Mouse (Mus musculus) retina, embryonic 14.5 days (tissue): ENCODE data around the gene Il1r1.

Experiments
- DNase-seq: peaks from one replicate; pipeline ENCODE4 v3.0.0-alpha.2; 2015; ENCODE audit warnings: low spot score

Gene Il1r1

DNA sequence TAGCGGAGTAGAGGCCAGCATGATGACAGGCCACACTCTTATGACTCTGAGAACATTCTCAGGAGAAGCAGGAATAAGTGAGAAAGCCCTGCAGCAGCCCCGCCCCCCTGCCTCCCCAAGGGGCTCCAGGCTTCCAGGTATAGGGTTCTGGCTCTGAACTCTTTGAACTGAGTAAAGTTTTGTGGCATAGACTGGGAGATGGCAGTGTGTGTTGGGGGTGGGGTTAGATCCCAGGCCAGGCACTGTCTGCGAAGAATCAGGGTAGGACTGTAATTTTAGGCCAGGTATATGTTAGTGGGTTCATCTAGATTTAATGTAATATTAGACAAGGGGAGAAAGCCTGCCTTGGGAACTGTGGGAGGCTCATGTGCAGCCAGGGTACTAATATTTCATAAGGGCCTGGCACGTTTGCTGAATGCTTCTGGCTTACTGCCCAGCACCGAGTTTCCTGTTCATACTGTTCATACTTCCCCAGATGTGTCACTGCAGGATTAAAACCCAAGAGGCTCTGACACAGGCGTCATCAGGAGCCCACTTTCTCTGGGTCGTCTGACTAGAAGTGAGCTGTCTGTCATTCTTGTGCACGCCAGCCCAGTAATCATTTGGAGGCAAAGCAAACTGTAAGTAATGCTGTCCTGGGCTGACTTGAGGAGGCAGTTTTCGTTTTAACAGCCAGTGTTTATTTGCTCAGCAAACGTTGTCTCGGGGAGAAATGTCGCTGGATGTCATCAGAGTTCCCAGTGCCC lies at the start of gene Il1r1:
Gene Il1r1, plus strand, starts transcription at position 542 of the 746 bp plus-strand sequence.
- DNase-seq = no peak

DNA sequence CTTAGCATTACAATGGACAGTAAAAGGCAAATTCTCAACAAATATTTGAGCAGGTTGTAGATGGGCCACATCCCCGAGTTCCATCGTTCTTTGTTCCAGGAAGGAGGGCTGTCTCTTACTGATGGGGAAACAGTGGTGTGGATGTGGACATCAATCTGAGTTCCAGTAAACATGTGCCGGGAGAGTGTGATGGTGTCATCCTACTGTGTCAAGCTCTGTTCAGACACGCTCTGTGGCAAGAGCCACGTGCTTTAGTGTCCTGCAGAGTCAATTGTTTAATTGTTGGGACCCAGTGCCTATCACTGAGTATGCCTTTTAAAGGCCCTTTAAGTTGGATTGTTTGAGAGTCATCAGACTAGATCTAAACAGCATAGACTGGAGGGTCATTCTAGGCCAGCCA lies 49.8 kb upstream of the Il1r1 start:
- no peak for DNase-seq

DNA sequence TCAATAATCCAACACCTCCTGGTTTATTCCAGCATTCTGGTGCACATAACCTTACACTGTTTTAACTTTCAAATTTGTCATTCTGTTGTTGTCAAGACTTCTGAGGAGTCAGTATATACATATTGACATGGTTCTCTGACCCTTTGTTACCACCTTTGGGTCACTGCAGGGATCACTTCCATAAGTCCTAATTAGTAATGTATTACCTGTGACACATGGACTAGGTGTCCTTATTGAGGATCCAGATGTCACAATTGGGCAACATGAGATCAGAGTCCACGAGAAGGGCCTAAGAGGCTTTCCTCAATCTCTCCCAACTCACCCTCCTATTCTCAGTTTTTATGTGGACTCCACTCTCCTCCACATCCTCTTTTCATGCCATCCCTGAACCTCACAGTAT lies 49.1 kb upstream of the Il1r1 start:
- no peak for DNase-seq

DNA sequence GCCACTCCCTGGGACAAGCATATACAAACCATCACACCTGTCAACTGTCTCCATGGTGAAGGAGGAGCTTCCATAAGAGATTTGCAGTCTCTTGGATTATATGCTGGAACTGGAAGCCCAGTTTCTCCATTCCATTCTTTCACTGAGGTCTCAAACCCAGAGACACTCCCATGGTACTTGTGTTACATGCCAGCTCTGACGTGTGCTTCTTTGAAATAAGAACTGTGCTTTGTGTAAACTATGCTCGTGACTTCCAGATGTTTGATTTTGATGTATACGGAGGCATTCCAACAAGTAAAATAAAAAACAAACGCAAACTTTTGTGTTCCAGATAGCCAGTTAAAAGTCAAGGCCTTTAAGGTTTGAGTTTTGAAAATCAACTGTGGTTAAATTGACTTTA lies 45.8 kb upstream of the Il1r1 start:
- no peak for DNase-seq

DNA sequence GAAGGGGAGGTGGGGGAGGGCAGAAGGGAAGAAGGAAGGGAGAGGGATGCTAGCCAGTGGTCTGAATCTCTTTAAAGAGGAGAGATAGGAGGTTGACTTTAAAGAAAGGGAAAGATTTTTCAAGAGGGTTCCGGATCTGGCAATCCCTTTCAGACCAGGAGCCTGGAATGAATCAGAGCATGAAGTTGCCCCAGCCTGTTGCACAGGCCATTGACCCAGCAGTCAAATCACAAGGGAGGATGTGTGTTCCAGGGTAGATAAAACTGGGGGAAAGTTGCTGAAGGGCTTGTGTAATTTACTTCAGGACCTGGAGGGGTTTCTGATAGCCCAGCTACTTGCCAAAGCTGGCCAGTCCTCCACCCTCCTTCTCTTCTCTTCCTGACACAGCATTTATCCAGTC lies 45.4 kb upstream of the Il1r1 start:
- DNase-seq = no peak

DNA sequence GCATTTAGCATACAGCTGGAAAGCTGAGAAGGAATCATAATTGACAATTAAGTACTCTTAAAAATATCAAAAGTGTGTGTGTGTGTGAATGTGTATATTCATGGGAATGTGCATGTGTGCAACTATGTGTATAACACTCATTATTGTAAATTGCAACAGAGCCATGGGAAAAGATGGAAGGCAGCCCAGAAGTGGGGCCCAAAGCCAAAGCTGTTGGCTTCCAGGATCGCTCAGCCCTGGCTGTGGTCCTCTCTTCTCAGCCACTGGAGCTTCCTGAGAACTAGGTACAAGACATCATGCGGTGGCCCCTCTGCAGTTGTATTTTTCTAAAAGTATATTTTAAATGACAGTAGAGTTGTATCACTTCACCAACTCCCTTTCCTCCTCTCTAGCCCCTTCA lies 44.0 kb upstream of the Il1r1 start:
- no peak for DNase-seq

DNA sequence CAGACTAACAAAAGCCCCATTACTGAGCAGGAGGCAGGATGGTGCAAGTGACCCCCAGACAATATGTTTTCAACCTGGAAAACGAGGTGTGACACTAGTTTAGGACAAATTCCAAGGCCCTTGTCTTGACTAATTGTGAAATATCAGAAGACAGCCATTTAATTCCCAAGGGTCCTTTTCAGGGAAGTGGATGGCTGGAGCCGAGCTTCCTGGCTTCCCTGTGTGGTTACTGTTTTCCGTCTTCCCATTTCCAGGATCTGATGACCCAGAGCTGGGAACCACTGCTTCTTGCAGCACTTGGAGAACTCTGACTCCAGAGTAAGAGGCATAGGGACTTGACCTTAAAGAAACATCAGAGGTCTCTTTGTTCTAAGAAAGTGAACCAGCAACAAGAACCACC lies 43.2 kb upstream of the Il1r1 start:
- DNase-seq = no peak

DNA sequence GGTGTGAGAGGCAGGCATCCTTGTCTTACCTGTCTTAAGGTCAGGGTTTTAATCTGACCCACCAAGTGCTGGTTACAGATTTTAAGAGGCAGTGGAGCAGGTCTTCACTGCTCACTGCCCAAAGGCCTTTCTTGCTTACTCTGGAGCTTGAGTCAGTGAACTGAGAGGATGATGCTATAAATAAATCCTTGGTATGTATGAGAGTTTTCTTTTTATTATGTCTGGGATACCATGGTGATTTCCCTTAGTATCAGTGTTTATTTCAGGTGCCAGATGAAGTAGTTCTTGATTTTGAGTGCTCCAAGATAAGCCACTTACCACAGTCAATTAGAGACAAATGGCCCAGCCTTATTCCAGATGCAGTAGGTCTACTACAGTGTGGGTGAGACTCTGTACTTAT lies 41.5 kb upstream of the Il1r1 start:
- no peak for DNase-seq

DNA sequence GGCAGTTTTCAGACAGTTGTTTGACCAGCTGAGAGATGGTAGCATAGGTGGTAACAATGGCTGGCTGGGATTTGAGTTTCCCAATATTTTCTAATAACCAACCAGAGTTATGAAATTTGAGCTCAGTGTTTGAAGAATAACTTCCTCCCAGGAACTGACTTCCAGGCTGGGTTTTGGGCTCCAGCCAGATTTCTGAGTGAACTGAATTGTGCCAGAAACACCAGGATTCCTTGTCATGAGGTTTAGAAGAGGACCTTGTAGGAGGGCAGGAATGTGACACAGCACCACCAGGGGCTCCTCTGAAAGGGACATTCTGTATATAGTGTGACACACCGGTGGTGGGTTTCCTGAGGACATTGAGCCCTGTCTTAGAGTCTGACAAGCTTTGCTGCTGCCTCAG lies 36.9 kb upstream of the Il1r1 start:
- no peak for DNase-seq

DNA sequence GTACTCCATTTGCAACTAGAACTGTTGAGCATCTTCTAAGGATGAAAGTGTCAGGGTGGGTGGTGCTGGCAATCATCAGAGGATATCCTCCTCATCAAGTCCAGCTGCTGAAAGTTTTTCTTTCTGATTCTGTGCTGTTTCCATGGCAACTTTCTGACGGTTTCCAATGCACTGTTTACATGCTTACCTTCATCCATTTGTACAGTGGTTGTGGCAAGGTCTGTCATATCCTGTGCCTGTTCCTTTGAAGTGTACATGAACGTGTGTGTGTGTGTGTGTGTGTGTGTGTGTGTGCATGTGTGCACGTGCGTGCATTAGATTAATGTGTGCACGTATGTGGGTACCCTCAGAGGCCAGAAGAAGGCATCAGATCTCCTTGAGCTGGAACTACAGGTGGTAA lies 34.9 kb upstream of the Il1r1 start:
- no peak for DNase-seq

DNA sequence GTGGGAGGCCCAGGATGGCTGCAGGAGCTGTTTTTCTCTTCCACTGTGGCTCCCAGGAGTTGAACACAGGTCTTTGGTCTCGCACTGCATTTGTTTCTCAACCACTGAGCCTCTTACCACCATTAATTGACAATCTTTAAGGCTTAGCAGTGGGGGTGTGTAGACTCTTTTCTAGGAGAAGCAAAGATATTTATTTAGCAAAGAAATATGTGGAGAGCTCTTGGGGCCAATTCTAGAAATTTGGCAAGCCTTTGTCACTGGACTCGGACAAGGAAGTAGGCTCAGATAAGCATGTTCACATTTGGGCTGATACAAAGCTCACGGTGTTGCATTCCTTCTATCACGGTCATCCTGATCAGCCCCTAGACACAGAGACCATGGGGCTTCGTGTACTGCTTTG lies 34.0 kb upstream of the Il1r1 start:
- DNase-seq = no peak

DNA sequence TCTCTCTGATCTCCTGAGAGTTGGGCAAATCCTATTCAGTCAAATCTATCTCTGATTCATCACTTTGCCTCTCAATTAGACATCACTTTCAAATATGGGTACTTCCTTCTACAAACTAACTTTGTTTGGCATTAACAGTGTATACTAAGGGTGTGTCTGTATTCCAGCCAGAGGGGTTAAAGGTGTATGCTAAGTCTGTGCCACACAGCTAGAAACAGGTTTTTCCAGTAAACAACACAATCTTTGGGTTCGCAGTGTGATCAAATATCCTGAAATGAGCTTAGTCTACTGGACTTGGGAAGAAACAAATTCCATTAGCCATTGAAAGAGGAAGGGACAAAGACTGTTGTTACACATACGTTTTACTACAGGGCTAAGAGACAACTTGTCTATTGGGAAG lies 30.6 kb upstream of the Il1r1 start:
- no peak for DNase-seq

DNA sequence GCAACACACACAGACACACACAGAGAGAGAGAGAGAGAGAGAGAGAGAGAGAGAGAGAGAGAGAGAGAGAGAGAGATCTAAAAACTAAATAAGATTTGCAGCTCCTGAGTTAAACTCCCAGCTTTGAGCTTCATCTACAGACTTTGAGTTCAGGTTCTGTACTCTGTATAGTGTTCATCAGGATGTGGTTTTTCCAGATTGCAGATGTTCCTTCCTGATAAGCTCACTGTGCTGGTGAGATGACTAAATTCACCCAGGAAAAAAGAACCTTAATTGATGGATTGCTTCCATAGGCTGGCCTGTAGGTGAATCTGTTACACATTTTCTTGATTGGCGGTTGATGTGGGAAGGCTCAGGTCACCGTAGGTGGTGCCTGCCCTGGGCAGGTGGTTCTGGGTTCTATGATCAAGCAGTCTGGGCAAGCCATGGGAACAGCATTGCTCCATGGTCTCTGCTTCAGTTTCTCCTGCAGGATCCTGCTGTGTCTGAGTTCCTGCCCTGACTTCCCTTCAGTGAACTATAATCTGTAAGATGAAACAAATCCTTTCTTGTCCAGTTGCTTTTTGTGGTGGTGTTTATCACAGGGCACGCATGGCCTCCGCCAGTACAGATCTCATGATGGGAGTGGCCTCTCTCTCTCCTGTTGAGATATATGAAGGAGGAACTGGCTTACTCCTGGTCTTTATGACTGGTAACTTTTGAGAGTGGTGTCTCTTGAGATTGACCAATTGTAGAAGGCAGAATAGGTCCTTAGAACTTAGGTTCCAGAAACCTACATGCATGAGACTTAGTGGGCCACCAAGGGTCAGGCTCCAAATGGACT lies 11.3 kb upstream of the Il1r1 start:
- no peak for DNase-seq

DNA sequence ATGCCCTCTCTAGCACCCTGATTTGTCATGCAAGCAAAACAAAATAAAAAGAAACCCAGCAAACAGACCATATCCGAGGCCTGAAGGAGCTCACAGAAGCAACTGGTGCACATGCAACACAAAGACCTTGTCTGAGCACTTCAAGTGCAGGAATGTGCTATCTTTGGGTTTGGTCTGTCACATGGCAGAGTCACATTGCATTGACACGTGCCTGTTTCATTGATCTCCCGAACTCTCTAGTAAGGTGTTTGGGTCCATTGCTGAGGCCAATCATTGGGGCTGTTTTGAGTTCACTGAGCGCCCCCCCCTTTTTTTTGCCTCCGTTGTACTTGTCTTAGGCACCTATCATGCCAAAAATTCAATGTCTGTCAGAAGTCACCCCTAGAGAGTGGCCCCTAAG lies 7.4 kb upstream of the Il1r1 start:
- DNase-seq = no peak

DNA sequence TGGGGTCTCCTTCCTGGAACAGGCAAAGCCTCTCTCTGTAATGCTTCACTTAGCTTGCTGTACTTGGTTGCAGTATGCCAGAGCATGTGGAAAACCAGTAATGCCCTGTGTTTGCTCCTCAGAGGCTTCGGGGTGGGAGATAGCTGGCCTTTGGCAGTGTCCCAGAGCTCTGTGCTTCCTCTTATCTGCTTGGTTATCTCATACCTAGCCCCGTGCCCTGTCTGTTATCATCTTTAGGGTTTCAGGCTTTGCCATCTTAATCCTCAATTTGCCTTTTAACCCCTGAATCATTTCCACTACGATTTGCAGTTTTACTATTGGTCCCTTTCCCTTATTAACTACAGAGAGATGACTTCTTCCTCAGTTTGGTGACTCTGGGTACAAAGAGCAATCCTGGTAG lies 6.3 kb upstream of the Il1r1 start:
- no peak for DNase-seq

DNA sequence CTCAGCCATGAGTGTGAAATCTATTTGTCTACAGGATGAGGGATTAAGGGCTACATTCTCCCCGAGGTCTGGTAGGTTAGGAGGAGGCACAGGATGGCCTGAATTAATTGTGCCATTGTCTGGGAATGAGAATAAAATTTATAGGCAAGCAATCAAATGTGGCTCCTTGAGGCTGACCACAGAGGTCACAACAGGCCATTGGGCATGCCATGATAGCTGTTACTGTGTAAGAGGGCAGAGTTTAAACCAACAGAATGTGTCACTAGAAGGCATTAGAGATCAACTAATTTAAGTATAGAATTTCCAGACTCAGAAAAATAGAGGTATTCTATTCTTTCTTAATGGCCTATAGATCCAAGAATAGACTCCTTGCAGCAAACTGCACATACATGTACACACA lies 4.3 kb upstream of the Il1r1 start:
- no peak for DNase-seq

DNA sequence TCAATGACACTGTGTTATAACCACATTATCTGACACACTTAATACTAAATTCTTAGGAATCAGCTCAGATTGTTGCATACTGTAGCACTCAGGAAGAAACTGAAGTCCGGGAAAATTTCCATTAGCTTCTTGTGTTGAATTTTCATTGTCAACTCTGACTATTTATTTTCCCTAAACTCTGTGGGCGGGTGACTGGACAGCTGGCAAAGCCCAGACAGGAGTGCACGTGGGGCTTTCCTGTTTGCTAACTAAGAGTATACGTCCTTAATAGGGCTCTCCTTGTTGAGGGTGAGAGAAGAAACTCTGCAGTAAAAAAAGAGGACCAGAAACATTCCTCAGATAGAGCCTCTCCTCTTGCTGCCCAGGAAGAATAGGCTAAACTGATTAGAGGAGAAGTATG lies 3.0 kb upstream of the Il1r1 start:
- no peak for DNase-seq

DNA sequence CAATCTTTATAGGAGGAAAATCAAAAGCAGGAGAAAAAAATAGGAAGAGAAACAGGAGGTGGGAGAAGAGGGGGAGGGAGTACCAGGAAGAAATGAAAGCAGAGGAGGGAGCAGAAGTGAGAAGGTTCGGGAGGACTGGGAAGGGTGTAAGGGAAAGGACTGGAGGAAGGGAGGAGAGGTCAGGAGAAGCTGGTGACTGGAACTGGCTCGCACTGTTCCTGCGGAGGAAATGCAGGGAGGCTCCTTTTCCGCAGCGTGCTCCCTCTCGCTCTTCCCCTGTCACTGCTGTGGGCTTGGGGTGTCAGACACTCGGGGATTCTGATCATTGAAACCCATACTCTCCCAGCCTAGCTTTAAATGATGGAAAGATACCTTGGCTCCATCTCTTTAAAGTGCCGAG lies 2.2 kb upstream of the Il1r1 start:
- DNase-seq = no peak

DNA sequence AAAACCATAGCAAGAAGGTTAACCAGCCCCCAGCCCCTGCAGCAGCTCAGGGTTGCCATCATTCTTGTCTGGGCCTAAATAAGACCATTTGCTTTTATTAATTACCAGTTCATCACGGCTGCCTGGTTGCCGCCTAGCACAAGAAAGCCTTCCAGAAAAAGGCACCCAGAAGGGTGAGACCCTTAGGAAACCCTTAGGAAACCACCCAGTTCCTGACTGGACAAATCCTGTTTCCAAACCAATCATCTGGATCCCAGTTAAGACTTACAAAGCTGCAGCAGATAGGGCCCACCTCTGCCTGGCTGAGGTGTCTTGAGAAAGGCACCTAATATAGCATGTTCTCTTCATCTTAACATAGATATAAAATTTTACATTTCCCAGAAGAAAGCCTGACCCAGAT lies 1.3 kb upstream of the Il1r1 start:
- no peak for DNase-seq

DNA sequence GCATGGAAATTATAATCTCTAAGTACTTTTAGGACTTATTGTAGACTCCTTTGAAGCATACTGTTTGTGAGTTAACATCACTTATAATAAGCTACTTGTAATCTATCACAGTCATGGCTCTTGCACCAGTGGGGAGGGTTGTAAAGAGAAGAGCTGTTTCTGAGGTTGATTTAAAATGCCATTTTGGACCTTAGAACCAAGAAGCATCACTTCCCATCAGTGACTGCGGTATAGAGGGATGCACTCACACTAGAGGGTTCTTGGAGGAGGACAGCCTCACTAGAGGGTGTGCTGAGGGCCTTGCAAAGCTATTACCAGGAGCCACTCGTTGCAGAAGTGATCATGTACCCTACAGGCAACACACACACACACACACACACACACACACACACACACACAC lies 700 bp downstream of the Il1r1 start:
- DNase-seq = no peak

DNA sequence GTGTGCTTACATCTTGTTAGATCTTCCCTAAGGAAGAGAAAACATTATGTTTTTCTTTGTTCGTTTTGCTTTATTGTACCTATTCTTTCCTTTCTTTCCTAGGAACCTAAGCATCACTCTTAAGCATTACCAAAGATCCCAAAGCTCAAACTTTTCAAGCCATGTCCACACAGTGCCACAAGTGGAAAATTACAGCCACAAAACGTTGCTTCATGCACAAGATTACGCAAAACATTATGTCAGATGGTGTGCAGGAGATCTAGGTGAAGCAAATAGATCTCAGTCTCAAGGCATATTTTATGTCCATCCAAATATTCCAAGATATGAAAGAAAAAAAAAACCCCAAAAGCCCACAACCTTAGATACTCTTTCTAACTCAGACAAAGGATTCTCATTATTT lies 4.2 kb downstream of the Il1r1 start:
- no peak for DNase-seq

DNA sequence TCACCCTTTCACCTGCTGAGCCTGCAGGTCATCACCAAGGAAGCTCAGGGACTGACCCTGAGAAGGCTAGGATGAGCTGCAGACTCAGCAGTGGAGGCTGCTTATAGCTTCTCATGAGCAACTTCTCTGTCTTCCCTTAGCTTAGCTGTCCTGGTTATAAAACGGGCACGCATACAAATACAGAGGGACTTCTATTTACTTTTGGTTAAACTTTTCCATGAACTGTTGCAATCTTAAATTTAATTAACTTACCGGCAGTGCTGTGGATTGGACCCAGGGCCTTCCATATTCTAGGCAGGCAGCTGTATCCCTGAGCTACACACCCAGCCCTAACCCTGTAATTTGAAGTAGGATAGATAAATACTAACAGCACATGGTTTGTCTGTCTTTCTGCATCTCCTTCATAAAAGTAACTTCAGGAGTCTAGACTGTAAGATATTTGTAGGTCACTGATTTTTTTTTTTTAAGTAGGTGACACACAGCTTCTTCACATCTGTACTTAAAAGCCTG lies 4.9 kb downstream of the Il1r1 start:
- no peak for DNase-seq

DNA sequence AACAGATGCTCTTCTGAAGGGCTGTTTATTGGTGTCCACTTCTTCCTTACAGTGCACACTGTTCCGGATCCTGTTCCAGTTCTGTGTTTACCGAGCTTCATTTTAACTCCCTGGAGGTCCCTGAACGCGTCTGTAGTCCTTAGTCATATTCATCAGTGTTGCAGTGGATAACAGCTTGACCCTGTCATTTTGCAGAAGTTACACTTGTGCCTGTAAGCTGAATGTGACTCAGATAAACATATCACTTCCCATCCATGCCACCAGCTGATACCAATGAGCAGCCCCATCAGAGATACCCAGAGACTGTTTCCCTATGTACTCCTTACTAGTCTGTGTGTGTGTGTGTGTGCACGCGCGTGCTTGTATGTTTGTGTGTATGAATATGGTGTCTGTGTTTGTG lies 5.5 kb downstream of the Il1r1 start:
- DNase-seq = no peak

DNA sequence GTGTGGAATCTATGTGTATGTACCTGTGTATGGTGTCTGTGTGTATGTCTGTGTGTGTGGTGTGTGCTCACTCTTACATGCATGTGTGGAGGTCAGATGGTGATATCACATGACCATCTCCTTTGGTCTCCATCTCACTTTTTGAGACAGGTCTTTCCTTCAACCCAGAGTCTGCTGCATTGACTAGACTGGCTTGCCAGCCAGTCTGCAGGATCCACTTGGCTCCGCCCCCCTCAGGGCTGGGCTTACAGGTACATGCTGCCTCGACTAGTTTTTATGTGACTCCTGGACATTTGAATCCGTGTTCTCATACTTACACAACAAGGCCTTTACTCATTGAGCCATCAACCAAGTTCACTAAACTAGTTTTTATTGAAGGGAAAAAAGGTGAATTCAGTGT lies 6.2 kb downstream of the Il1r1 start:
- no peak for DNase-seq
